Mouse (Mus musculus): ENCODE results near the gene 1700088E04Rik. TPM values are rescaled to one million over a fixed set of nuclear protein-coding genes. Genes with fewer than 3 reads are reported as not detected.
A peak's percentile ranks its signal among the peaks of the same experiment; 100 is the strongest.

The 1700088E04Rik gene
- total RNA-seq, 2 experiments from 2014 or later: 8.8 to 10.3 TPM

GRCm38 (mm10) chr15:79145522-79145921 lies 4.5 kb upstream of the 1700088E04Rik start:
- Histone ChIP-seq H3K27ac (no peak overlapping the region), H3K4me3 (no peak overlapping the region)
- no peak for DNase-seq (ENCODE audit: low spot score in 2 of 2)
- no peak for TF ChIP-seq CTCF (conservative IDR thresholded peaks at IDR 0.05)

DNA sequence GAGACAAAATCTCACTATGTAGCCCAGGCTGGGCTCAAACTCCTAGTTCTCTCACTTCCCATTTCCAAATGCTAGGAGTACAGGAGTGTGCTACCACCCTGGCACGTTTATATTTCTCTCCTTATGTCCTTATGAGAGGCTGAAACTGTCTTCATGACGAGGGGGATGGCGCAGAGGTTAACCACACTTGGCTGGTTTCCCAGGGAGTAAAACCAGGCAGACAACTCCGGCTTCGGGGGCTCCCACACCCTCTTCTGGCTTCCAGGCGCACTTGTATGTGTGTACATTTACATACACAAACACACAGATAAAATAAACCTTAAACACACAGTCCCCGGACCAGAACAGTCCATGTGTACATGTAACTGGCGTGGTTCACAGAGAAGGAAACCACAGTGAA lies 3.0 kb upstream of the 1700088E04Rik start:
- H3K4me3 ChIP-seq: no peak overlapping the region
- DNase-seq (ENCODE audit: low spot score in 2 of 2): no peak
- TF ChIP-seq CTCF (conservative IDR thresholded peaks at IDR 0.05): no peak
- H3K27ac ChIP-seq: no peak overlapping the region

DNA sequence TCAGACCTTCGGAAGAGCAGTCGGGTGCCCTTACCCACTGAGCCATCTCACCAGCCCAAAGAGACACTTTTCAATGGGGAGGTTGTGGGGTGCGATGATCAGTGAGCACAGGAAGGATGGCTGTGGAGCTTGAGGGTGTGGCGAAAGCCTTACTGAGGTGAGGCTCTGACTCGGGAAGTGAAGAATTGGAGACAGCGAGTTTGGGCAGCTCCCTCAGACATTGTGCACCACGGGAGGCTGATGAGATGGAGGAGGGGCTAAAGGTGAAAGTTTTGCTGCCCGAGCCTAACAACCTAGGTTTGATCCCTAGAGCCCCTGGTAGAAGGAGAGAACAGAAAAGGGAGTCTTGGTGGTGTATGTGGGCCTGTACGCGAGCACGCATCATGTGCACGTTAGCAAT lies 2.3 kb upstream of the 1700088E04Rik start:
- no peak overlapping the region for H3K27ac ChIP-seq
- no peak overlapping the region for H3K4me3 ChIP-seq
- TF ChIP-seq CTCF (conservative IDR thresholded peaks at IDR 0.05): no peak
- DNase-seq (ENCODE audit: low spot score in 2 of 2): no peak

GRCm38 (mm10) chr15:79141566-79141917 lies 489 bp upstream of the 1700088E04Rik start:
- TF ChIP-seq CTCF (conservative IDR thresholded peaks at IDR 0.05): no peak
- peak overlapping the region; percentile 73 for H3K27ac ChIP-seq
- peak overlapping the region; percentile 86 for H3K4me3 ChIP-seq
- DNase-seq (ENCODE audit: low spot score in 2 of 2): no peak

- DNase-seq (ENCODE audit: low spot score in 2 of 2): no peak
- H3K27ac ChIP-seq: no peak overlapping the region
- peak; percentile 69 for TF ChIP-seq CTCF (conservative IDR thresholded peaks at IDR 0.05)
- no peak overlapping the region for H3K4me3 ChIP-seq
Observed at GRCm38 (mm10) chr15:79139640-79140039, 1.4 kb downstream of the 1700088E04Rik start.

DNA sequence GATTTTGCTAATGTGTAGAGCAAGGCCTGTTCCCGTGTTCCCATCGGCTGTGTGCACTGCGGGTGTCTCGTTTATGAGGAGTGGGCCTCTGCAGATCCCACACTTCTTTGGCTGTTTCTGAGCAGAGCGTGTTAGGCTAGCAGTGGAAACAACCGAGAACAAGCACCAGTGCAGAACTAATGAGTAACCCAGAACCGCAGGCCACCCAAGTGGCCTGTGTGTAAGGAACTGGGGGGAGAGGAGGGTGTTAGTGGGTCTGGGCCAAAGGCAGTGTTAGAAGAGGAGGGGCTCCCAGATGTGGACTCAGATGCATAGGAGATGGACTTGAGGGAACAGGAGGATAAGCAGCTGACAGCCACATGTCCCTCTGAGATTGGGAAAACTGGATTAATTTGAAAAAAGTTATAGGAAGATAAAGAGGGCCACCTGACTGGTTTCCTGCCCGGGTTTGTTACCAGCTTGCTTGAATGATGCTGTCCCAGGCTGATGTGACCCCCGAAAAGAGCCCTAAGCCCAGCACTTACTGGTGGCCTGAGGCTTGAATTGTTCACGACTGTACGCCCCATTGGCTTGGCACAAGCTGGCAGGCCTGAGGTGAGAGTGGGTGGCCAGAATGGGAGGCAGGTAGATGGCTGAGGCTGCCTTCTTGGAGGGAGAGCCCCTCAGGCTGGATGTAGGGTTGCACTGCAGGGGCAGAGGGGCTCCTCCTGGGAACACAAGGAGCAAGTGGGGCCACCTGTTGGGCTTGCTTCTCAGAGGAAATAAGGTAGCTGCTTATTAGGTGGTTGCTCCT lies 5.1 kb downstream of the 1700088E04Rik start:
- no peak overlapping the region for H3K4me3 ChIP-seq
- TF ChIP-seq CTCF (conservative IDR thresholded peaks at IDR 0.05): no peak
- H3K27ac ChIP-seq: peak overlapping the region; percentile 36; the same call in 1 of the 2 replicates
- DNase-seq (ENCODE audit: low spot score in 2 of 2): no peak

GRCm38 (mm10) chr15:79135332-79135731 lies 5.7 kb downstream of the 1700088E04Rik start:
- no peak overlapping the region for H3K27ac ChIP-seq
- H3K4me3 ChIP-seq: no peak overlapping the region
- no peak for DNase-seq (ENCODE audit: low spot score in 2 of 2)
- TF ChIP-seq CTCF (conservative IDR thresholded peaks at IDR 0.05): no peak

DNA sequence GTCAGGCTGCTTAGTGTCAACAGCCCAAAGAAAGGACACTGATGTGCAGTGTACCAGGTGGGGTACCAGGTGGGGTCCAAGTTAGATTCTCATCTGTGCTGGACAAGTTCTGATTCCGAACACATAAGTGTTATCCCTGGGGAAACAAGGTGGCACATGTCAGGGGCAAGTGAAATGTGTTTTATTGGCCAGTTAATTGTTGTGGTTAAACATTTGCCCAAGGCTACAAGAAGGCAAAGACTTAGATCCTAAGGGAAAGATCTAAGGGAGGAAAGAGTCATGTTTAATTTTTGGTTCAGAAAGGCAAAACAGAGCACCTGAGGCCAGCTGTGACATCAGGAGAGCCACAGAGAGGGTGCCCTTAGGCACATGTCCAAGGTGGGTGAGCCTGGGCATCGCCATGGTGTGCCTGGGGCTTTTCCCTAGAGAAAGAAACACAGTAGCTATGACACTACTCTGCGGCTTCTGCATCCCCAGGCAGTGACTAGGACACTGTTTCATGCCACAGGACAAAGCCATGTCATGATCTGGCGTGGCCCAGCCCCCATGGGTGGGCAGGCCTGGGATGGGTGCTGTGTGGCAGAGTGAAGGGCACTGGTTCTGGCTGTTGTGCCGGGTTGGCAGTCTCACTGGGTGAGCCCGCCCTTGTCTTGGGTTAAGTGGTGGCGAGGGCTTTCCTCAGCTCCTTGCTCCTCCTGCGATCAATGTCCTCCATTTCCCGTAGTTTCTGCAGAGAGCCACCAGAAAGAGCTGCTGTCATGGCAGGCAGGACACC lies 6.4 kb downstream of the 1700088E04Rik start:
- no peak for TF ChIP-seq CTCF (conservative IDR thresholded peaks at IDR 0.05)

DNA sequence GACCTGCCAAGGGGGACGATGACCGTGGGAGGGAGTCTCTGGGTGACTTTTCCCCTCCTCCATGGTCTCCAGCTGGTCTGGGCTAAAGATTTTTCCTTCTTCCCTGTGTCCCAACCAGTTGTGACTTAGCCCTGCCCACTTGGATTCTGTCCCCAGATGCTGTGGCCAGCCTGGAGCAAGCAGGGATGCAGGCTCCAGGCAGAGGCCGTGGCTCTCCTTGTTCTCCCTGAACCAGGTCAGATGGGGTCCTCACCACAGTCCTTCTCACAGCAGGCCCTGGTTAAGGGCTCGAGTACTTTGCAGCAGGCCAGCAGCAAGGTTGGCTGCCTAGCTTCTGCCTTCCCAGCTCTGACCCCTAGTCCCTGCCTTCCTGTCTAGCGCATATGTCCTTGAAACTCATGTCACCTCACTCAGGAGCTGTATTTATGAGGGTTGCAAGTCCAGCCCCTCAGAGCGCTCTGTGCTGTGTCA lies 7.8 kb downstream of the 1700088E04Rik start:
- Histone ChIP-seq H3K27ac (no peak overlapping the region), H3K4me3 (no peak overlapping the region)
- no peak for TF ChIP-seq CTCF (conservative IDR thresholded peaks at IDR 0.05)
- DNase-seq (ENCODE audit: low spot score in 2 of 2): no peak

More for the DNA sequence above, 6.4 kb downstream of the 1700088E04Rik start:
- Histone ChIP-seq H3K27ac (no peak overlapping the region), H3K4me3 (no peak overlapping the region)
- DNase-seq (ENCODE audit: low spot score in 2 of 2): no peak

- TF ChIP-seq CTCF (conservative IDR thresholded peaks at IDR 0.05): no peak
- H3K27ac ChIP-seq: peak overlapping the region; percentile 23; the same call in 1 of the 2 replicates
- no peak overlapping the region for H3K4me3 ChIP-seq
- DNase-seq (ENCODE audit: low spot score in 2 of 2): no peak
Observed at GRCm38 (mm10) chr15:79131442-79131841, 9.6 kb downstream of the 1700088E04Rik start.

- DNase-seq (ENCODE audit: low spot score in 2 of 2): no peak
- TF ChIP-seq CTCF (conservative IDR thresholded peaks at IDR 0.05): no peak
- Histone ChIP-seq H3K4me3 (no peak overlapping the region), H3K27ac (no peak overlapping the region; the same call in 1 of the 2 replicates)
Observed at GRCm38 (mm10) chr15:79130782-79131181, 10.3 kb downstream of the 1700088E04Rik start.

- Histone ChIP-seq H3K4me3 (no peak overlapping the region), H3K27ac (no peak overlapping the region)
- TF ChIP-seq CTCF (conservative IDR thresholded peaks at IDR 0.05): no peak
- DNase-seq (ENCODE audit: low spot score in 2 of 2): no peak
Observed at GRCm38 (mm10) chr15:79129311-79129710, 11.7 kb downstream of the 1700088E04Rik start.

DNA sequence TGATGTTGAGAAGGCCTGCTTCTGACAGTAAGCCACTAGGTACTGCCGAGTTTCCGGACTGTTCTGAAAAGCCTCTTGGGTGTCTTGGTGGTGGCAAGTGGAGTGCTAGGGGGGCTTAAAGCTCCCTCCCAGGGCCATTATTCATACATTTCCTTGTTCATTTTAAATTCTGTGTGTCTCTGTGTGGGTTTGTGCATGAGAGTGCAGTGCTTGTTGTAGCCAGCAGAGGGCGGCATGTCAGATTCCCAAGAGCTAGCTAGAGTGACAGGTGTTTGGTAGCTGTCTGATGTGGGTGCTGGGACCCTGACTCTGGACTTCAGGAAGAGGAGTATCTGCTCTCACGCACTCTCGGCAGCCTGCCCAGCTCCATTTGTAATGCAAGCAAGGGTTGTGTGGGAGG lies 12.8 kb downstream of the 1700088E04Rik start:
- TF ChIP-seq CTCF (conservative IDR thresholded peaks at IDR 0.05): peak; percentile 74
- DNase-seq (ENCODE audit: low spot score in 2 of 2): no peak
- H3K4me3 ChIP-seq: no peak overlapping the region
- H3K27ac ChIP-seq: no peak overlapping the region

Data from layer of hippocampus, adult 2 months (tissue).